Mouse (Mus musculus) cerebellum, adult 2 months (tissue): ENCODE measurements around the gene Sh3d19.

ENCODE experiments used
- CTCF ChIP-seq: fragments of 200-500 bp; IDR thresholded peaks from 2 replicates; pipeline ENCODE4 v1.5.1; 2011; ENCODE audit warnings: low read depth, mild to moderate bottlenecking, control low read depth, low read length, moderate library complexity, borderline replicate concordance; ENCODE audit not compliant: insufficient read depth
- POLR2A ChIP-seq: fragments of 200-500 bp; IDR thresholded peaks from 2 replicates; pipeline ENCODE4 v1.6.1; 2011; ENCODE audit warnings: low read length, control low read depth, borderline replicate concordance; ENCODE audit not compliant: insufficient read depth

GRCm38 (mm10) chr3:86049041-86049440 is 78.1 kb downstream of the Sh3d19 start:
- TF ChIP-seq CTCF (no peak), POLR2A (no peak)
